In genomic region chr14:25515924-25516323, GRCm38 (mm10) we compare ENCODE assay signal across 8 mouse cellular contexts. TPM values are rescaled to one million over a fixed set of nuclear protein-coding genes. Genes with fewer than 3 reads are reported as not detected.
A peak's percentile ranks its signal among the peaks of the same experiment; 100 is the strongest.
DNase-seq lines count a peak whose midpoint lies in the region; ATAC-seq lines count a peak whose summit lies in the region.

No protein-coding gene starts in this region.

- no peaks in the 10 kb centered on the region for H3K9me3 ChIP-seq in forebrain, embryonic 12.5 days
- no peaks in the 10 kb centered on the region for H3K9me3 ChIP-seq in forebrain, embryonic 11.5 days (ENCODE audit: control insufficient read depth, low read length)
- H3K9me3 ChIP-seq in heart, embryonic 16.5 days (replicated peaks; ENCODE audit: control insufficient read depth, low read length), result no peaks in the 10 kb centered on the region
- H3K9me3 ChIP-seq in lung, embryonic 15.5 days, result no peaks in the 10 kb centered on the region

- H3K27me3 ChIP-seq in forebrain, embryonic 12.5 days, result no peaks in the 10 kb centered on the region
- H3K27me3 ChIP-seq in forebrain, embryonic 11.5 days (ENCODE audit: control insufficient read depth, insufficient read depth, low read length), result no peaks in the 10 kb centered on the region
- no peaks in the 10 kb centered on the region for H3K27me3 ChIP-seq in heart, embryonic 16.5 days (ENCODE audit: control insufficient read depth, insufficient read depth, low read length)
- H3K27me3 ChIP-seq in lung, embryonic 15.5 days, result no peaks in the 10 kb centered on the region

- no peak for DNase-seq in forebrain, embryonic 11.5 days (ENCODE audit: low spot score)
- peak; percentile 65 for DNase-seq in ovary, postnatal 36 days (ENCODE audit: low spot score)
- no peak for DNase-seq in ovary, postnatal 14 days (ENCODE audit: low spot score)
- no peak for DNase-seq in yolk sac, embryonic 10.5 days (ENCODE audit: low spot score)
- DNase-seq in layer of hippocampus, adult 9-10 months (ENCODE audit: low spot score), result no peak

- 73% methylated on average over 9 of the region's 9 CpGs for WGBS in forebrain, embryonic 12.5 days
- WGBS in forebrain, embryonic 11.5 days, result 88% methylated on average over 9 of the region's 9 CpGs
- 42% methylated on average over 9 of the region's 9 CpGs for WGBS in heart, embryonic 16.5 days
- 38% methylated on average over 9 of the region's 9 CpGs for WGBS in lung, embryonic 15.5 days

- no peak for ATAC-seq in forebrain, embryonic 12.5 days (ENCODE audit: low FRiP score)
- no peak for ATAC-seq in forebrain, embryonic 11.5 days (replicated peaks; ENCODE audit: low FRiP score)
- no peak for ATAC-seq in heart, embryonic 16.5 days (replicated peaks; ENCODE audit: extremely low read depth, insufficient read depth, low FRiP score)
- ATAC-seq in lung, embryonic 15.5 days (ENCODE audit: borderline replicate concordance, extremely low read depth, low FRiP score, low TSS enrichment), result no peak

- H3K9ac ChIP-seq in forebrain, embryonic 12.5 days, result no peak overlapping the region
- no peak overlapping the region for H3K9ac ChIP-seq in forebrain, embryonic 11.5 days (ENCODE audit: low read length)
- peak overlapping the region; percentile 28; the same call in 1 of the 2 replicates for H3K9ac ChIP-seq in heart, embryonic 16.5 days (ENCODE audit: low read length)
- no peak overlapping the region for H3K9ac ChIP-seq in lung, embryonic 15.5 days

- peaks cover 83% of the 10 kb centered on the region for H3K4me1 ChIP-seq in forebrain, embryonic 12.5 days
- H3K4me1 ChIP-seq in forebrain, embryonic 11.5 days (replicated peaks; ENCODE audit: control insufficient read depth, insufficient read depth, low read length), result peaks cover 38% of the 10 kb centered on the region
- H3K4me1 ChIP-seq in heart, embryonic 16.5 days (ENCODE audit: control insufficient read depth, insufficient read depth, low read length), result peaks cover 87% of the 10 kb centered on the region
- H3K4me1 ChIP-seq in lung, embryonic 15.5 days, result peaks cover 81% of the 10 kb centered on the region

- H3K36me3 ChIP-seq in forebrain, embryonic 12.5 days (replicated peaks), result peaks cover 16% of the 10 kb centered on the region; the same call in 1 of the 2 replicates
- no peaks in the 10 kb centered on the region; the same call in 1 of the 2 replicates for H3K36me3 ChIP-seq in forebrain, embryonic 11.5 days (ENCODE audit: control insufficient read depth, insufficient read depth, low read length)
- no peaks in the 10 kb centered on the region for H3K36me3 ChIP-seq in heart, embryonic 16.5 days (ENCODE audit: control insufficient read depth, insufficient read depth)
- H3K36me3 ChIP-seq in lung, embryonic 15.5 days, result no peaks in the 10 kb centered on the region

- H3K4me2 ChIP-seq in forebrain, embryonic 12.5 days, result no peak overlapping the region
- H3K4me2 ChIP-seq in forebrain, embryonic 11.5 days (ENCODE audit: low read depth, low read length, severe bottlenecking), result no peak overlapping the region
- no peak overlapping the region for H3K4me2 ChIP-seq in heart, embryonic 16.5 days (ENCODE audit: low read depth, low read length)
- no peak overlapping the region for H3K4me2 ChIP-seq in lung, embryonic 15.5 days

- peak overlapping the region; percentile 38; the same call in 1 of the 2 replicates for H3K27ac ChIP-seq in forebrain, embryonic 12.5 days
- no peak overlapping the region for H3K27ac ChIP-seq in forebrain, embryonic 11.5 days (ENCODE audit: low read depth, low read length)
- peak overlapping the region; percentile 88 for H3K27ac ChIP-seq in heart, embryonic 16.5 days (ENCODE audit: low read length)
- H3K27ac ChIP-seq in lung, embryonic 15.5 days, result 0 out of 2 replicates have a peak overlapping the region, but pooled peaks have one; percentile 21

- no peak overlapping the region for H3K4me3 ChIP-seq in forebrain, embryonic 12.5 days (replicated peaks)
- no peak overlapping the region for H3K4me3 ChIP-seq in forebrain, embryonic 11.5 days (ENCODE audit: low read depth, low read length)
- no peak overlapping the region for H3K4me3 ChIP-seq in heart, embryonic 16.5 days (ENCODE audit: low read length)
- H3K4me3 ChIP-seq in lung, embryonic 15.5 days, result no peak overlapping the region

RNA-seq across cellular contexts. Expression of gene Zmiz1, which starts 56.9 kb away (rescaled TPM):
- polyA plus RNA-seq in forebrain, embryonic 12.5 days (2016; fragmentation: Nextera tagmentation; extraction: Ambion mirVana), result 64.1 and 68.3 TPM in 2 replicates
- polyA plus RNA-seq in forebrain, embryonic 11.5 days (2014; fragmentation: Nextera tagmentation; extraction: Ambion mirVana), result 70.1 and 71.2 TPM in 2 replicates
- 20.6 and 22.6 TPM in 2 replicates for polyA plus RNA-seq in heart, embryonic 16.5 days (2015; fragmentation: Nextera tagmentation; extraction: Ambion mirVana)
- 19.8 and 23.8 TPM in 2 replicates for polyA plus RNA-seq in lung, embryonic 15.5 days (2015; fragmentation: Nextera tagmentation; extraction: Ambion mirVana)
